Mouse (Mus musculus): Measurements from ENCODE around the gene Mettl1. TPM values are rescaled to one million over a fixed set of nuclear protein-coding genes. Genes with fewer than 3 reads are reported as not detected.
"Not testable (repeated sequence)": the region's sequence is repeated elsewhere in the genome, so short reads cannot be mapped to it uniquely, and the experiment has no call there.

Mettl1 gene
- polyA plus RNA-seq, 1 experiment from 2014 or later, result 36.5 TPM

- not testable (repeated sequence) for H3K4me2 ChIP-seq; H3K9ac ChIP-seq (ENCODE audit: low read length); H3K4me3 ChIP-seq (ENCODE audit: low read depth, low read length); H3K9me3 ChIP-seq (ENCODE audit: control insufficient read depth, low read length); DNase-seq (ENCODE audit: low spot score, missing footprints); H3K27ac ChIP-seq (ENCODE audit: low read depth, low read length); H3K27me3 ChIP-seq (ENCODE audit: control insufficient read depth, insufficient read depth, low read length); ATAC-seq (ENCODE audit: low FRiP score)
- Histone ChIP-seq H3K4me1 (ENCODE audit: control insufficient read depth, insufficient read depth, low read length) (peaks cover 32% of the 10 kb centered on the region), H3K36me3 (ENCODE audit: control insufficient read depth, insufficient read depth, low read length) (peaks cover 29% of the 10 kb centered on the region)
- 82% methylated on average over 4 of the region's 4 CpGs for WGBS
Observed at GRCm38 (mm10) chr10:127062101-127062500, 20.9 kb downstream of the Mettl1 start.

GRCm38 (mm10) chr10:127062503-127062902, 21.3 kb downstream of the Mettl1 start:
- peaks cover 30% of the 10 kb centered on the region for H3K36me3 ChIP-seq (ENCODE audit: control insufficient read depth, insufficient read depth, low read length)
- H3K9ac ChIP-seq (ENCODE audit: low read length), result no peak overlapping the region
- peaks cover 32% of the 10 kb centered on the region for H3K4me1 ChIP-seq (ENCODE audit: control insufficient read depth, insufficient read depth, low read length)
- 81% methylated on average over 5 of the region's 5 CpGs for WGBS
- no peak overlapping the region; the same call in 1 of the 2 replicates for H3K27ac ChIP-seq (ENCODE audit: low read depth, low read length)
- no peaks in the 10 kb centered on the region for H3K9me3 ChIP-seq (ENCODE audit: control insufficient read depth, low read length)
- ATAC-seq (ENCODE audit: low FRiP score), result no peak
- DNase-seq (ENCODE audit: low spot score, missing footprints), result no peak
- H3K4me3 ChIP-seq (ENCODE audit: low read depth, low read length), result no peak overlapping the region
- no peak overlapping the region for H3K4me2 ChIP-seq
- H3K27me3 ChIP-seq (ENCODE audit: control insufficient read depth, insufficient read depth, low read length), result no peaks in the 10 kb centered on the region; the same call in 1 of the 2 replicates

- Histone ChIP-seq H3K4me3 (ENCODE audit: low read depth, low read length) (peak within 1 kb of the TSS; percentile 65), H3K27me3 (ENCODE audit: control insufficient read depth, insufficient read depth, low read length) (no peaks in the 10 kb centered on the region; the same call in 1 of the 2 replicates), H3K9ac (ENCODE audit: low read length) (peak within 1 kb of the TSS; percentile 100), H3K27ac (ENCODE audit: low read depth, low read length) (peak within 1 kb of the TSS; percentile 82), H3K4me2 (peak within 1 kb of the TSS; percentile 77), H3K36me3 (ENCODE audit: control insufficient read depth, insufficient read depth, low read length) (peaks cover 32% of the 10 kb centered on the region), H3K9me3 (ENCODE audit: control insufficient read depth, low read length) (no peaks in the 10 kb centered on the region), H3K4me1 (ENCODE audit: control insufficient read depth, insufficient read depth, low read length) (peaks cover 27% of the 10 kb centered on the region)
- peak; percentile 93 for ATAC-seq (ENCODE audit: low FRiP score)
- DNase-seq (ENCODE audit: low spot score, missing footprints), result peak; percentile 100
- under 1% methylated on average over 46 of the region's 46 CpGs for WGBS
Observed at GRCm38 (mm10) chr10:127063239-127063872, 22.1 kb downstream of the Mettl1 start, which contains the start of gene Cdk4. Gene Cdk4, plus strand, starts transcription at chr10:127063534.

- DNase-seq (ENCODE audit: low spot score, missing footprints), result peak; percentile 95
- Histone ChIP-seq H3K4me1 (ENCODE audit: control insufficient read depth, insufficient read depth, low read length) (peaks cover 28% of the 10 kb centered on the region), H3K36me3 (ENCODE audit: control insufficient read depth, insufficient read depth, low read length) (peaks cover 32% of the 10 kb centered on the region), H3K27me3 (ENCODE audit: control insufficient read depth, insufficient read depth, low read length) (no peaks in the 10 kb centered on the region; the same call in 1 of the 2 replicates), H3K9ac (ENCODE audit: low read length) (peak overlapping the region; percentile 100), H3K4me2 (peak overlapping the region; percentile 77), H3K27ac (ENCODE audit: low read depth, low read length) (peak overlapping the region; percentile 82), H3K4me3 (ENCODE audit: low read depth, low read length) (peak overlapping the region; percentile 65), H3K9me3 (ENCODE audit: control insufficient read depth, low read length) (no peaks in the 10 kb centered on the region)
- no peak for ATAC-seq (ENCODE audit: low FRiP score)
- 18% methylated on average over 37 of the region's 37 CpGs for WGBS
Observed at GRCm38 (mm10) chr10:127063913-127064870, 23.0 kb downstream of the Mettl1 start.

GRCm38 (mm10) chr10:127065981-127066380, 24.8 kb downstream of the Mettl1 start:
- Histone ChIP-seq H3K36me3 (ENCODE audit: control insufficient read depth, insufficient read depth, low read length) (peaks cover 32% of the 10 kb centered on the region), H3K27me3 (ENCODE audit: control insufficient read depth, insufficient read depth, low read length) (no peaks in the 10 kb centered on the region; the same call in 1 of the 2 replicates), H3K27ac (ENCODE audit: low read depth, low read length) (no peak overlapping the region), H3K9me3 (ENCODE audit: control insufficient read depth, low read length) (no peaks in the 10 kb centered on the region), H3K4me3 (ENCODE audit: low read depth, low read length) (no peak overlapping the region), H3K4me2 (no peak overlapping the region), H3K4me1 (ENCODE audit: control insufficient read depth, insufficient read depth, low read length) (peaks cover 23% of the 10 kb centered on the region), H3K9ac (ENCODE audit: low read length) (no peak overlapping the region)
- DNase-seq (ENCODE audit: low spot score, missing footprints), result no peak
- WGBS, result 89% methylated on average over 9 of the region's 9 CpGs
- no peak for ATAC-seq (ENCODE audit: low FRiP score)

GRCm38 (mm10) chr10:127066519-127067018, 25.4 kb downstream of the Mettl1 start:
- H3K4me1 ChIP-seq (ENCODE audit: control insufficient read depth, insufficient read depth, low read length), result peaks cover 25% of the 10 kb centered on the region

GRCm38 (mm10) chr10:127068360-127069038, 27.3 kb downstream of the Mettl1 start:
- H3K9ac ChIP-seq (ENCODE audit: low read length), result peak overlapping the region; percentile 79
- no peak overlapping the region for H3K27ac ChIP-seq (ENCODE audit: low read depth, low read length)
- H3K4me3 ChIP-seq (ENCODE audit: low read depth, low read length), result peak overlapping the region; percentile 63
- H3K27me3 ChIP-seq (ENCODE audit: control insufficient read depth, insufficient read depth, low read length), result no peaks in the 10 kb centered on the region
- H3K36me3 ChIP-seq (ENCODE audit: control insufficient read depth, insufficient read depth, low read length), result peaks cover 32% of the 10 kb centered on the region
- DNase-seq (ENCODE audit: low spot score, missing footprints) (no peak), ATAC-seq (ENCODE audit: low FRiP score) (no peak)
- 85% methylated on average over 9 of the region's 9 CpGs for WGBS
- no peaks in the 10 kb centered on the region for H3K9me3 ChIP-seq (ENCODE audit: control insufficient read depth, low read length)
- H3K4me1 ChIP-seq (ENCODE audit: control insufficient read depth, insufficient read depth, low read length), result peaks cover 21% of the 10 kb centered on the region
- peak overlapping the region; percentile 97 for H3K4me2 ChIP-seq

More at GRCm38 (mm10) chr10:127066519-127067018, 25.4 kb downstream of the Mettl1 start:
- no peak for ATAC-seq (ENCODE audit: low FRiP score)
- no peak overlapping the region for H3K4me2 ChIP-seq
- no peak overlapping the region for H3K4me3 ChIP-seq (ENCODE audit: low read depth, low read length)
- no peaks in the 10 kb centered on the region for H3K9me3 ChIP-seq (ENCODE audit: control insufficient read depth, low read length)
- 89% methylated on average over 14 of the region's 14 CpGs for WGBS
- no peak overlapping the region for H3K9ac ChIP-seq (ENCODE audit: low read length)
- peaks cover 32% of the 10 kb centered on the region for H3K36me3 ChIP-seq (ENCODE audit: control insufficient read depth, insufficient read depth, low read length)
- no peak for DNase-seq (ENCODE audit: low spot score, missing footprints)
- no peak overlapping the region for H3K27ac ChIP-seq (ENCODE audit: low read depth, low read length)
- H3K27me3 ChIP-seq (ENCODE audit: control insufficient read depth, insufficient read depth, low read length), result no peaks in the 10 kb centered on the region; the same call in 1 of the 2 replicates

GRCm38 (mm10) chr10:127069281-127070189, 28.3 kb downstream of the Mettl1 start:
- Histone ChIP-seq H3K9me3 (ENCODE audit: control insufficient read depth, low read length) (no peaks in the 10 kb centered on the region), H3K4me2 (peak overlapping the region; percentile 97), H3K27me3 (ENCODE audit: control insufficient read depth, insufficient read depth, low read length) (no peaks in the 10 kb centered on the region), H3K27ac (ENCODE audit: low read depth, low read length) (peak overlapping the region; percentile 88), H3K9ac (ENCODE audit: low read length) (peak overlapping the region; percentile 79), H3K4me1 (ENCODE audit: control insufficient read depth, insufficient read depth, low read length) (peaks cover 21% of the 10 kb centered on the region), H3K4me3 (ENCODE audit: low read depth, low read length) (peak overlapping the region; percentile 63), H3K36me3 (ENCODE audit: control insufficient read depth, insufficient read depth, low read length) (peaks cover 32% of the 10 kb centered on the region)
- ATAC-seq (ENCODE audit: low FRiP score) (peak; percentile 76), DNase-seq (ENCODE audit: low spot score, missing footprints) (peak; percentile 95)
- WGBS, result 10% methylated on average over 30 of the region's 30 CpGs
